8 mouse cellular contexts compared by ENCODE assay signal in the genomic region with DNA sequence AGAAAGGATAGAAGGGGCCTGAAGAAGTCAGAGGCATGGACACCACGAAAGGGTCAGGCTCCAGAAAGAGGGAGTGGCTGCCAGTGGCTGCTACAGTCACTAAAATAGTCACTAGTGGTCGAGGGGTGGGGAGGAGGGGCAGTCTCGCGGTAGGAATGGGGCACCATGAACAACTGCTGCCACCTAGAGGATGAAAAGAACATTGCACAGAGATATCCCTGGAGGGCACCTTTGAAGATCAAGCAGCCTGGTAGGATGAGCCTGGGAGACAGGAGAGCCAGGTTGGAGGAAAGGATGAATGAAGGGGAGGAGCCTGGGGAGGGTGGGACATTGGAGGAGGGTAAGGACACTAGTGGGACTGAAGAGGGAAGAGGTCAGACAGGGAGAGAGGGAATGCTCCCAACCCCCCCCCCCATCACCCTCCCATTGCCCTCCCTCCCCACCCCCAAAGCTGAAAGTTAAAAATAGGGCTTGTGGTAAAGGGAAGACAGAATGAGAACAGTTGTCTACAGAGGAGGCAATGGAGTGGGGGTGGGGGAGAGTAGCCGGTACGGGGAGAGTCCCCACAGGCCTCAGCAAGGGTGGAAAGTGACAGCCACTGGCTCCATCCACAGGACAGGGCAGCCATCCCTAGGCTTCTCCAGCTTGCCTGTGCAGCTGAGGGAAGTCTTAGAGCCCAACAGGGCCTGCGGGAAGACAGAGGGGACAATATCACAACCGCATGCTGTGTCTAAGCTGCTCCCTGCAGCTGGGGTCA. TPM values are rescaled to one million over a fixed set of nuclear protein-coding genes. Genes with fewer than 3 reads are reported as not detected.
DNase-seq lines count a peak whose midpoint lies in the region; ATAC-seq lines count a peak whose summit lies in the region.

No protein-coding gene starts in this region.

- H3K27me3 ChIP-seq in kidney, embryonic 14.5 days (ENCODE audit: control insufficient read depth, insufficient read depth, low read length), result no peaks in the 10 kb centered on the region
- no peaks in the 10 kb centered on the region for H3K27me3 ChIP-seq in limb, embryonic 15.5 days
- no peaks in the 10 kb centered on the region for H3K27me3 ChIP-seq in midbrain, embryonic 16.5 days (ENCODE audit: control insufficient read depth, insufficient read depth, low read depth, low read length)

- no peak overlapping the region for H3K4me3 ChIP-seq in kidney, embryonic 14.5 days (ENCODE audit: low read length)
- H3K4me3 ChIP-seq in limb, embryonic 15.5 days, result no peak overlapping the region
- no peak overlapping the region for H3K4me3 ChIP-seq in midbrain, embryonic 16.5 days (ENCODE audit: low read depth, low read length)

- H3K36me3 ChIP-seq in kidney, embryonic 14.5 days (ENCODE audit: control insufficient read depth, insufficient read depth, low read length), result no peaks in the 10 kb centered on the region
- no peaks in the 10 kb centered on the region for H3K36me3 ChIP-seq in limb, embryonic 15.5 days
- no peaks in the 10 kb centered on the region for H3K36me3 ChIP-seq in midbrain, embryonic 16.5 days (ENCODE audit: control insufficient read depth, insufficient read depth, low read length)

- no peaks in the 10 kb centered on the region for H3K9me3 ChIP-seq in kidney, embryonic 14.5 days (ENCODE audit: control insufficient read depth, low read length)
- H3K9me3 ChIP-seq in limb, embryonic 15.5 days, result no peaks in the 10 kb centered on the region
- H3K9me3 ChIP-seq in midbrain, embryonic 16.5 days (replicated peaks; ENCODE audit: control insufficient read depth, low read length, poor library complexity, severe bottlenecking), result no peaks in the 10 kb centered on the region

- DNase-seq in B cell, adult 2 months, result peak; percentile 61 to 64
- DNase-seq in ZHBTc4 (ENCODE audit: low read depth, low spot score), result peak; percentile 93
- DNase-seq in embryo, embryonic 11 days, result peak; percentile 83
- DNase-seq in heart, adult 8-10 months (ENCODE audit: low spot score), result peak; percentile 71
- peak; percentile 34 for DNase-seq in telencephalon, adult 2 months (ENCODE audit: low read depth, low spot score)

- H3K4me1 ChIP-seq in kidney, embryonic 14.5 days (ENCODE audit: control insufficient read depth, insufficient read depth, low read length), result peaks cover 16% of the 10 kb centered on the region; the same call in 1 of the 2 replicates
- peaks cover 29% of the 10 kb centered on the region for H3K4me1 ChIP-seq in limb, embryonic 15.5 days
- H3K4me1 ChIP-seq in midbrain, embryonic 16.5 days (ENCODE audit: control insufficient read depth, insufficient read depth, low read length), result peaks cover 10% of the 10 kb centered on the region

- WGBS in kidney, embryonic 14.5 days, result 7% methylated on average over 8 of the region's 8 CpGs
- 6% methylated on average over 8 of the region's 8 CpGs for WGBS in limb, embryonic 15.5 days
- WGBS in midbrain, embryonic 16.5 days, result 6% methylated on average over 8 of the region's 8 CpGs

- peak overlapping the region; percentile 35 for H3K4me2 ChIP-seq in kidney, embryonic 14.5 days (replicated peaks; ENCODE audit: low read depth, low read length)
- H3K4me2 ChIP-seq in limb, embryonic 15.5 days, result peak overlapping the region; percentile 19; the same call in 1 of the 2 replicates
- no peak overlapping the region for H3K4me2 ChIP-seq in midbrain, embryonic 16.5 days (ENCODE audit: low read length)

- H3K9ac ChIP-seq in kidney, embryonic 14.5 days (ENCODE audit: low read depth, low read length), result no peak overlapping the region
- no peak overlapping the region for H3K9ac ChIP-seq in limb, embryonic 15.5 days
- peak overlapping the region; percentile 14; the same call in 1 of the 2 replicates for H3K9ac ChIP-seq in midbrain, embryonic 16.5 days (ENCODE audit: low read depth, low read length)

- ATAC-seq in kidney, embryonic 14.5 days (ENCODE audit: low FRiP score, low TSS enrichment), result peak; percentile 34; the same call in 1 of the 2 replicates
- ATAC-seq in limb, embryonic 15.5 days (ENCODE audit: insufficient number of reproducible peaks, low FRiP score, low TSS enrichment, low read depth), result peak; percentile 48; the same call in 1 of the 2 replicates
- 0 out of 2 replicates have a peak, but pooled peaks have one; percentile 63 for ATAC-seq in midbrain, embryonic 16.5 days

- no peak overlapping the region for H3K27ac ChIP-seq in kidney, embryonic 14.5 days (ENCODE audit: low read depth, low read length)
- H3K27ac ChIP-seq in limb, embryonic 15.5 days, result no peak overlapping the region
- no peak overlapping the region for H3K27ac ChIP-seq in midbrain, embryonic 16.5 days (ENCODE audit: low read length)

RNA-seq across cellular contexts. Expression of gene Pcbd1, which starts 20.5 kb away (rescaled TPM):
- 1 to 10 TPM in 2 of 4 experiments, under 1 TPM in 2; 0.37 to 1.8 (median 0.92) TPM for total RNA-seq in heart, adult 8-10 months (2022)
- polyA plus RNA-seq in kidney, embryonic 14.5 days (2014; fragmentation: Nextera tagmentation; extraction: Ambion mirVana), result 140 and 143 TPM in 2 replicates
- 11.1 and 15.8 TPM in 2 replicates for polyA plus RNA-seq in limb, embryonic 15.5 days (2015; fragmentation: Nextera tagmentation; extraction: Ambion mirVana)
- polyA plus RNA-seq in midbrain, embryonic 16.5 days (2015; fragmentation: Nextera tagmentation; extraction: Ambion mirVana), result 50.9 and 52.9 TPM in 2 replicates

Comparison
In these comparisons a context has a peak if more than half of its experiments do, and no peak if none do; other contexts are left out.
1. DNase-seq: peak in every context shown above with its lines; median percentile 93 in ZHBTc4; 83 in embryo, embryonic 11 days; 71 in heart, adult 8-10 months; 62 in B cell, adult 2 months; 34 in telencephalon, adult 2 months.